Mouse (Mus musculus): ENCODE data around the gene Thumpd1. TPM values are rescaled to one million over a fixed set of nuclear protein-coding genes. Genes with fewer than 3 reads are reported as not detected.
"Not testable (repeated sequence)": the region's sequence is repeated elsewhere in the genome, so short reads cannot be mapped to it uniquely, and the experiment has no call there.

The Thumpd1 gene
- 61.9 and 62.9 TPM in 2 replicates for polyA plus RNA-seq (2015; fragmentation: Nextera tagmentation; extraction: Ambion mirVana)

GRCm38 (mm10) chr7:119720253-119720946, at the start of gene Thumpd1:
Gene Thumpd1, minus strand, starts transcription at chr7:119720798.
- peak within 1 kb of the TSS; percentile 78 for H3K9ac ChIP-seq
- H3K4me3 ChIP-seq (replicated peaks): peak within 1 kb of the TSS; percentile 87
- peak; percentile 97 for ATAC-seq
- peaks cover 7% of the 10 kb centered on the region for H3K4me1 ChIP-seq (replicated peaks)
- peak within 1 kb of the TSS; percentile 77 for H3K4me2 ChIP-seq (replicated peaks)
- H3K27ac ChIP-seq: peak within 1 kb of the TSS; percentile 56
- H3K27me3 ChIP-seq (replicated peaks): no peaks in the 10 kb centered on the region
- under 1% methylated on average over 60 of the region's 60 CpGs for WGBS
- peaks cover 25% of the 10 kb centered on the region for H3K36me3 ChIP-seq
- no peaks in the 10 kb centered on the region for H3K9me3 ChIP-seq

GRCm38 (mm10) chr7:119769895-119770294, 49.3 kb upstream of the Thumpd1 start:
- ATAC-seq: peak; percentile 82
- Histone ChIP-seq H3K4me1 (replicated peaks) (no peaks in the 10 kb centered on the region), H3K36me3 (no peaks in the 10 kb centered on the region), H3K4me2 (replicated peaks) (no peak overlapping the region), H3K27ac (peak overlapping the region; percentile 29; the same call in 1 of the 2 replicates), H3K9me3 (no peaks in the 10 kb centered on the region), H3K4me3 (replicated peaks) (no peak overlapping the region), H3K9ac (no peak overlapping the region), H3K27me3 (replicated peaks) (no peaks in the 10 kb centered on the region)
- WGBS: 71% methylated on average over 8 of the region's 8 CpGs

DNA sequence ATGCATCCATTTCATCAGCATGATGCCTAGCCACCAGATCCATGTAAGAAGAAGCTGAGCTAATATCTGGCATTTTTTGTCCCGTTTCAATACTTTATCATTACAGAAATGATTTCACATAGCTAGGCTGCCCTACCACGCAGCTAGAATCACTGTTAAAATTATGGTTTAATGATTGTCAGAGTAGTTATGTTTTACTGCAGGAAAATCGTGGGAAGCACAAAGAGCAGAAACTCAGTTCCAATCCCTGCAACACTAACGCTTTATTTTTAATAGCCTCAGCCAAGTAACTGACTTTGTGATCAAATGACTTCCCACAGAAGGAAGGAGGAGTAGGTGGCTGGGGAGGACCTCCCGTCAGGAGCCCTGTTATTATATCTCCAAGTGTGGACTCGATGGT, 46.4 kb upstream of the Thumpd1 start:
- peak; percentile 18; the same call in 1 of the 2 replicates for ATAC-seq

DNA sequence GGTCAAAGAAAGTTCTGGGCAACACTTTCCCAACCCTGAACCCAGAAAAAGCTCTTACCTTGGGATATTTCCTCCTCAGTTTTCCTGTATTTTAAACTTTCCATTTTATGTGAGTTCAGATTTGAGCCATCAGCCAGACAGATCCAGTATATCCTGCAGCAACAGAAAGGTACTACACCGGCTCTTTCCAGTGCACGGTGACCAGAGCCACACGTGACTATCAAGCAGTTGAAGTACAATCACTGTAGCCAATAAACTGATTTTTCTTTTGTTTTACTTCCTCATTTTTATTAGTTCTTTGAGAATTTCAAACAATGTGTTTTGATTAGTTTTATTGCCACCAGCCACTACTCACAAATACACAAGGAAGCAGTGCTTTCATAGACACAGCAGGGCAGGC, 43.8 kb upstream of the Thumpd1 start:
- Histone ChIP-seq H3K9ac (no peak overlapping the region), H3K4me2 (replicated peaks) (no peak overlapping the region), H3K4me1 (replicated peaks) (no peaks in the 10 kb centered on the region), H3K4me3 (replicated peaks) (no peak overlapping the region), H3K27me3 (replicated peaks) (no peaks in the 10 kb centered on the region), H3K36me3 (no peaks in the 10 kb centered on the region), H3K9me3 (no peaks in the 10 kb centered on the region), H3K27ac (no peak overlapping the region)
- 62% methylated on average over 3 of the region's 3 CpGs for WGBS
- peak; percentile 73 for ATAC-seq

More for the DNA sequence above, 46.4 kb upstream of the Thumpd1 start:
- Histone ChIP-seq H3K4me2 (replicated peaks) (0 out of 2 replicates have a peak overlapping the region, but pooled peaks have one; percentile 3), H3K36me3 (no peaks in the 10 kb centered on the region), H3K27me3 (replicated peaks) (no peaks in the 10 kb centered on the region), H3K9me3 (no peaks in the 10 kb centered on the region), H3K4me3 (replicated peaks) (no peak overlapping the region), H3K4me1 (replicated peaks) (no peaks in the 10 kb centered on the region), H3K9ac (no peak overlapping the region), H3K27ac (peak overlapping the region; percentile 41)
- 62% methylated on average over 6 of the region's 6 CpGs for WGBS

DNA sequence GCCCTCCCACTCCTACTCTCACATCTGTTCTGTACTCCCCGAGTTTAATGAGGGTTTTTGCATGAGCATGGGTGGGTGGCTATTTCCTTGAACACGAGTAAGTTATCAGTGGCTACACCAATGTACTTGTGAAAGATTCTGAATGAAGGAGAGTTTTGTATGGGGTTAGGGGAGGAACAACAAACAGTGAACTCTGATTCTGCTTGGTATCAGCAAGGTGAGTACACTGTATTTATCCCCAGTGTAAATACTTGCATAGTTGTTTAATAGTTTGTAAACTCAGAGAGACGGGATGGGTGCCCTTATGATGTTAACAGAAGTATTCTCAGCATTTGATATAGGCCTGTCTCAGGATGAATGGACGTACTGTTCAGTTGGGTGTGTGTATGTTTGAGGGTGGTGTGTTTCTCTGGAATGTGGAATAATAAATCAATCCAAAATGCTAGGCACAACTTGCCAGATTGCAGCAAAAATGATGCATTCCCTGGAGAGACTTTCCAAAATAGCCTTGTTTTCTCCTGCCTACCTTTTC, 41.6 kb upstream of the Thumpd1 start:
- Histone ChIP-seq H3K9me3 (no peaks in the 10 kb centered on the region), H3K36me3 (no peaks in the 10 kb centered on the region), H3K27ac (no peak overlapping the region), H3K9ac (no peak overlapping the region), H3K4me3 (replicated peaks) (no peak overlapping the region), H3K4me1 (replicated peaks) (no peaks in the 10 kb centered on the region), H3K4me2 (replicated peaks) (no peak overlapping the region), H3K27me3 (replicated peaks) (no peaks in the 10 kb centered on the region)
- ATAC-seq: no peak
- WGBS: 20% methylated on average over 4 of the region's 4 CpGs

- Histone ChIP-seq H3K4me3 (replicated peaks) (0 out of 2 replicates have a peak within 1 kb of the TSS, but pooled peaks have one; percentile 4), H3K9ac (no peak within 1 kb of the TSS), H3K36me3 (no peaks in the 10 kb centered on the region), H3K4me1 (replicated peaks) (no peaks in the 10 kb centered on the region), H3K27me3 (replicated peaks) (no peaks in the 10 kb centered on the region), H3K9me3 (no peaks in the 10 kb centered on the region), H3K4me2 (replicated peaks) (peak within 1 kb of the TSS; percentile 43), H3K27ac (peak within 1 kb of the TSS; percentile 58; the same call in 1 of the 2 replicates)
- peak; percentile 80 for ATAC-seq
- WGBS: 28% methylated on average over 11 of the region's 11 CpGs
Measured at GRCm38 (mm10) chr7:119760527-119760951, 39.9 kb upstream of the Thumpd1 start, which contains the start of gene Acsm3. Gene Acsm3, plus strand, starts transcription at chr7:119760923.

GRCm38 (mm10) chr7:119753696-119754095, 33.1 kb upstream of the Thumpd1 start:
- no peak overlapping the region for H3K9ac ChIP-seq
- H3K4me1 ChIP-seq (replicated peaks): no peaks in the 10 kb centered on the region
- H3K4me3 ChIP-seq (replicated peaks): no peak overlapping the region
- 90% methylated on average over 1 of the region's 1 CpGs for WGBS
- no peak overlapping the region for H3K4me2 ChIP-seq (replicated peaks)
- H3K27ac ChIP-seq: no peak overlapping the region
- no peaks in the 10 kb centered on the region for H3K27me3 ChIP-seq (replicated peaks)
- H3K36me3 ChIP-seq: no peaks in the 10 kb centered on the region
- ATAC-seq: no peak
- no peaks in the 10 kb centered on the region for H3K9me3 ChIP-seq

- H3K27me3 ChIP-seq (replicated peaks): no peaks in the 10 kb centered on the region
- no peaks in the 10 kb centered on the region for H3K36me3 ChIP-seq
- H3K9me3 ChIP-seq: no peaks in the 10 kb centered on the region
- H3K27ac ChIP-seq: no peak overlapping the region
- ATAC-seq: no peak
- H3K9ac ChIP-seq: no peak overlapping the region
- H3K4me2 ChIP-seq (replicated peaks): no peak overlapping the region
- no peak overlapping the region for H3K4me3 ChIP-seq (replicated peaks)
- 52% methylated on average over 2 of the region's 2 CpGs for WGBS
- no peaks in the 10 kb centered on the region for H3K4me1 ChIP-seq (replicated peaks)
Measured at GRCm38 (mm10) chr7:119749942-119750341, 29.3 kb upstream of the Thumpd1 start.

DNA sequence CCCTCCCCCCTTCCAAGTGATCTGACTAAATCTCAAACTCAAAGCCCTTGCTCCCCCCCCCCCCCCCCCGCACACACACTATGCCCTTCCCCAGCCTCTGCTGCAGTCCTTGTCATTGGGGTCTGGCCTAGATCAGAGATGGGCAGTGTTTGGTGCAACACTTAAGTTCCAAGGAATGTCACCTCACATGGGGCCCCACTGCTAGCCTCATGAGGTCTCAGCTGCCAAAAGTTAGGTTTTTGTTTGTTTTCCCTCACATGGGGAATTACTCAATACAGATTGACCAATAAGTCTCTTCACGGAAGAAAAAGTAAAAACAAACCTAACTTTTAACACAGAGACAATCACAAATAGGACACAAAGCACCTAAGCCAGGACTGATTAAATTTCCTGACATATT, 28.2 kb upstream of the Thumpd1 start:
- no peaks in the 10 kb centered on the region for H3K27me3 ChIP-seq (replicated peaks)
- no peak for ATAC-seq
- H3K27ac ChIP-seq: no peak overlapping the region
- no peak overlapping the region for H3K4me3 ChIP-seq (replicated peaks)
- H3K4me2 ChIP-seq (replicated peaks): no peak overlapping the region
- WGBS: 70% methylated on average over 1 of the region's 2 CpGs
- no peak overlapping the region for H3K9ac ChIP-seq
- H3K36me3 ChIP-seq: no peaks in the 10 kb centered on the region
- no peaks in the 10 kb centered on the region; the same call in 1 of the 2 replicates for H3K4me1 ChIP-seq (replicated peaks)
- no peaks in the 10 kb centered on the region for H3K9me3 ChIP-seq

GRCm38 (mm10) chr7:119745869-119746268, 25.3 kb upstream of the Thumpd1 start:
- Histone ChIP-seq H3K9me3 (no peaks in the 10 kb centered on the region), H3K36me3 (no peaks in the 10 kb centered on the region), H3K4me2 (replicated peaks) (no peak overlapping the region), H3K4me1 (replicated peaks) (no peaks in the 10 kb centered on the region; the same call in 1 of the 2 replicates), H3K27me3 (replicated peaks) (no peaks in the 10 kb centered on the region), H3K9ac (no peak overlapping the region), H3K27ac (no peak overlapping the region), H3K4me3 (replicated peaks) (no peak overlapping the region)
- no peak for ATAC-seq
- 58% methylated on average over 1 of the region's 1 CpGs for WGBS

DNA sequence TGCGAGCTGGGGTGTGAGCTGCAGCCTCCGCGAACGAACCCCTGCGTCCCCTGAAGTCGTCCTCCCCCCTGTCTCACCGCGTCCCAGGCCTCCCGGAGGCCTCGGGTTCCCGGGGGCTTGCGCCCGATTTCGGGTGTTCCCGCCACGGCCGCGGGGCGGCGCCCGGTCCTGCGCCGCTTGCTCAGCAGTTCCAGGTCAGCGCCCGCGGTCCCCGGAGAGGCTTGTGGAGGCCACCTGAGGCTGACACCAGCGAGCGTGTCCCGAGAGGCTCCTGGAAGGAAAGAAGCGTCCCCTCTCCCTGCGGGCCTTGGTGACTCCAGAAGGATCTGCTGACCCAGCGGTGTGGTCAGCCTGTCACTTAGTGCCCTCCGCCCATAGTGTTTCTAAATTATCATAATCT, 23.7 kb upstream of the Thumpd1 start:
- Histone ChIP-seq H3K4me2 (replicated peaks) (peak overlapping the region; percentile 56), H3K36me3 (no peaks in the 10 kb centered on the region), H3K27me3 (replicated peaks) (no peaks in the 10 kb centered on the region), H3K9ac (no peak overlapping the region), H3K4me1 (replicated peaks) (no peaks in the 10 kb centered on the region; the same call in 1 of the 2 replicates), H3K9me3 (no peaks in the 10 kb centered on the region), H3K27ac (no peak overlapping the region), H3K4me3 (replicated peaks) (peak overlapping the region; percentile 24)
- peak; percentile 68 for ATAC-seq
- 6% methylated on average over 34 of the region's 34 CpGs for WGBS

DNA sequence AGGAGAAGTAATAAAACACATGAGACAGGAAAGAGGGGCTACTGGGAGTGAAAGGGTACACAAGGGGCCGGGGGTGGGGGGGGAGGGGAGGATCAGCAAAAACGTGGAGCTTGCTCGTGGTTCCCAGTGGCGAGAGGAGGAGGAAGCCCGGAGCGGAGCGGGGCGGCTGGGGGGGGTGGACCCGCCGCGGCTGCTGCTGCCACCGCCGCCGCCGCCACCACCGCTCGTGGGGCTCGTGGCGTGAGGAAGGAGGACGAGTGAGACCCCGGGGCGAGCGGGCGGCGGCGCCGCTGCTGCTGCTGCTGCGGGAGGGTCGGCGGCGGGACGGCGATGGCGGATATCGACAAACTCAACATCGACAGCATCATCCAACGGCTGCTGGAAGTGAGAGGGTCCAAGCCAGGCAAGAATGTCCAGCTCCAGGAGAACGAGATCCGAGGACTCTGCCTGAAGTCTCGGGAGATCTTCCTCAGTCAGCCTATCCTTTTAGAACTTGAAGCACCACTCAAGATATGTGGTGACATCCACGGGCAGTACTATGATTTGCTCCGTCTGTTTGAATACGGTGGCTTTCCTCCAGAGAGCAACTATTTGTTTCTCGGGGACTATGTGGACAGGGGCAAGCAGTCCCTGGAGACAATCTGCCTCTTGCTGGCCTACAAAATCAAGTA, 19.3 kb upstream of the Thumpd1 start:
- not testable (repeated sequence) for H3K4me1 ChIP-seq (replicated peaks); H3K27ac ChIP-seq; H3K9ac ChIP-seq; H3K36me3 ChIP-seq; H3K9me3 ChIP-seq; H3K27me3 ChIP-seq (replicated peaks)
- peak; percentile 56; the same call in 1 of the 2 replicates for ATAC-seq
- Histone ChIP-seq H3K4me3 (replicated peaks) (peak overlapping the region; percentile 33), H3K4me2 (replicated peaks) (peak overlapping the region; percentile 53)
- under 1% methylated on average over 31 of the region's 44 CpGs for whole genome bisulfite sequencing

Data from intestine, embryonic 15.5 days (tissue).